In genomic region chr3:65494291-65494763, GRCm38 (mm10) we compare ENCODE assay signal across 8 mouse cellular contexts. TPM values are rescaled to one million over a fixed set of nuclear protein-coding genes. Genes with fewer than 3 reads are reported as not detected.
DNase-seq lines count a peak whose midpoint lies in the region; ATAC-seq and TF ChIP-seq lines count a peak whose summit lies in the region.

No protein-coding gene starts in this region.

- peak; percentile 18 for DNase-seq in hindbrain, embryonic 10.5 days (ENCODE audit: low spot score)
- no peak for DNase-seq in embryonic facial prominence, embryonic 11.5 days (ENCODE audit: low spot score)
- peak; percentile 57 to 67 for DNase-seq in heart, postnatal 36 days
- DNase-seq in layer of hippocampus, adult 9-11 months: peak; percentile 33
- peak; percentile 72 for DNase-seq in midbrain, postnatal 0 days (ENCODE audit: low spot score)
- no peak for DNase-seq in thymus, postnatal 0 days (ENCODE audit: low spot score)
- DNase-seq in urinary bladder, postnatal 14 days (ENCODE audit: low spot score): no peak

- no peaks in the 10 kb centered on the region for H3K27me3 ChIP-seq in hindbrain, embryonic 10.5 days (ENCODE audit: insufficient read depth, poor library complexity, severe bottlenecking)
- H3K27me3 ChIP-seq in hindbrain, embryonic 12.5 days: no peaks in the 10 kb centered on the region
- H3K27me3 ChIP-seq in embryonic facial prominence, embryonic 11.5 days (ENCODE audit: control insufficient read depth, insufficient read depth, low read length): no peaks in the 10 kb centered on the region
- no peaks in the 10 kb centered on the region for H3K27me3 ChIP-seq in midbrain, postnatal 0 days (ENCODE audit: insufficient read depth, low read length)

- TF ChIP-seq CTCF in midbrain, postnatal 0 days (IDR thresholded peaks at IDR 0.05): no peak

- WGBS in hindbrain, embryonic 10.5 days: 35% methylated on average over 9 of the region's 9 CpGs
- 46% methylated on average over 9 of the region's 9 CpGs for WGBS in hindbrain, embryonic 12.5 days
- WGBS in embryonic facial prominence, embryonic 11.5 days: 28% methylated on average over 9 of the region's 9 CpGs
- WGBS in midbrain, postnatal 0 days: 42% methylated on average over 9 of the region's 9 CpGs

- H3K4me1 ChIP-seq in hindbrain, embryonic 10.5 days (replicated peaks): peaks cover 10% of the 10 kb centered on the region
- H3K4me1 ChIP-seq in hindbrain, embryonic 12.5 days: peaks cover 7% of the 10 kb centered on the region
- H3K4me1 ChIP-seq in embryonic facial prominence, embryonic 11.5 days (ENCODE audit: control insufficient read depth, insufficient read depth, low read length): no peaks in the 10 kb centered on the region
- no peaks in the 10 kb centered on the region for H3K4me1 ChIP-seq in midbrain, postnatal 0 days (ENCODE audit: insufficient read depth, low read length)

- no peaks in the 10 kb centered on the region for H3K9me3 ChIP-seq in hindbrain, embryonic 10.5 days
- no peaks in the 10 kb centered on the region for H3K9me3 ChIP-seq in hindbrain, embryonic 12.5 days (replicated peaks)
- no peaks in the 10 kb centered on the region for H3K9me3 ChIP-seq in embryonic facial prominence, embryonic 11.5 days (replicated peaks; ENCODE audit: control insufficient read depth, low read length)
- H3K9me3 ChIP-seq in midbrain, postnatal 0 days (ENCODE audit: low read length): no peaks in the 10 kb centered on the region

- no peaks in the 10 kb centered on the region for H3K36me3 ChIP-seq in hindbrain, embryonic 10.5 days
- no peaks in the 10 kb centered on the region for H3K36me3 ChIP-seq in hindbrain, embryonic 12.5 days
- H3K36me3 ChIP-seq in embryonic facial prominence, embryonic 11.5 days (replicated peaks; ENCODE audit: control insufficient read depth, insufficient read depth, low read depth, low read length): no peaks in the 10 kb centered on the region
- no peaks in the 10 kb centered on the region for H3K36me3 ChIP-seq in midbrain, postnatal 0 days (ENCODE audit: insufficient read depth, low read length)

- intact Hi-C loops in heart, postnatal 36 days (cut with DNase I): loop anchor here (2.0 kb wide), 1 partner anchor 30 kb away; no protein-coding TSS in a partner anchor

- no peak overlapping the region for H3K9ac ChIP-seq in hindbrain, embryonic 12.5 days
- no peak overlapping the region for H3K9ac ChIP-seq in embryonic facial prominence, embryonic 11.5 days (replicated peaks; ENCODE audit: low read length)
- no peak overlapping the region for H3K9ac ChIP-seq in midbrain, postnatal 0 days (replicated peaks; ENCODE audit: low read length, poor library complexity, severe bottlenecking)

- H3K4me3 ChIP-seq in hindbrain, embryonic 10.5 days: no peak overlapping the region
- no peak overlapping the region for H3K4me3 ChIP-seq in hindbrain, embryonic 12.5 days
- no peak overlapping the region for H3K4me3 ChIP-seq in embryonic facial prominence, embryonic 11.5 days (ENCODE audit: low read depth, low read length)
- no peak overlapping the region for H3K4me3 ChIP-seq in midbrain, postnatal 0 days (ENCODE audit: low read depth, low read length)

- no peak for ATAC-seq in hindbrain, embryonic 12.5 days (ENCODE audit: low FRiP score)
- ATAC-seq in embryonic facial prominence, embryonic 11.5 days (replicated peaks; ENCODE audit: insufficient number of reproducible peaks, low FRiP score, low TSS enrichment, low read depth): no peak
- no peak for ATAC-seq in midbrain, postnatal 0 days (ENCODE audit: low FRiP score)

- H3K27ac ChIP-seq in hindbrain, embryonic 10.5 days: peak overlapping the region; percentile 66
- H3K27ac ChIP-seq in hindbrain, embryonic 12.5 days: no peak overlapping the region
- no peak overlapping the region for H3K27ac ChIP-seq in embryonic facial prominence, embryonic 11.5 days (replicated peaks; ENCODE audit: low read depth, low read length)
- H3K27ac ChIP-seq in midbrain, postnatal 0 days (ENCODE audit: low read depth, low read length): peak overlapping the region; percentile 51; the same call in 1 of the 2 replicates

- H3K4me2 ChIP-seq in hindbrain, embryonic 12.5 days (replicated peaks): no peak overlapping the region; the same call in 1 of the 2 replicates
- 0 out of 2 replicates have a peak overlapping the region, but pooled peaks have one; percentile 1 for H3K4me2 ChIP-seq in embryonic facial prominence, embryonic 11.5 days (ENCODE audit: low read depth, low read length)
- H3K4me2 ChIP-seq in midbrain, postnatal 0 days (ENCODE audit: low read depth, low read length, poor library complexity, severe bottlenecking): peak overlapping the region; percentile 22; the same call in 1 of the 2 replicates

RNA-seq across cellular contexts. Expression of gene Tiparp, which starts 33.9 kb away (rescaled TPM):
- polyA plus RNA-seq in hindbrain, embryonic 10.5 days (2016; fragmentation: Nextera tagmentation; extraction: Ambion mirVana): 36.2 and 47.8 TPM in 2 replicates
- polyA plus RNA-seq in hindbrain, embryonic 12.5 days (2016; fragmentation: Nextera tagmentation; extraction: Ambion mirVana): 37.7 and 38.3 TPM in 2 replicates
- 37.9 and 39.7 TPM in 2 replicates for polyA plus RNA-seq in embryonic facial prominence, embryonic 11.5 days (2014; fragmentation: Nextera tagmentation; extraction: Ambion mirVana)
- 10 to 100 TPM; 11.7 TPM for total RNA-seq in heart, postnatal 36 days (2021)
- 15.8 and 20.1 TPM in 2 replicates for total RNA-seq in midbrain, postnatal 0 days (2014; rRNA removed)
- polyA plus RNA-seq in midbrain, postnatal 0 days (2015; fragmentation: Nextera tagmentation; extraction: Ambion mirVana): 15.3 and 16.1 TPM in 2 replicates
- polyA plus RNA-seq in thymus, postnatal 0 days (2015; fragmentation: Nextera tagmentation; extraction: Ambion mirVana): 21.7 and 25.4 TPM in 2 replicates

Comparison
In these comparisons a context has a peak if more than half of its experiments do, and no peak if none do; other contexts are left out.
1. H3K27ac ChIP-seq: peak in hindbrain, embryonic 10.5 days (single experiment) and midbrain, postnatal 0 days (single experiment); none in hindbrain, embryonic 12.5 days (single experiment) and embryonic facial prominence, embryonic 11.5 days (single experiment).
2. DNase-seq: peak in hindbrain, embryonic 10.5 days (single experiment), heart, postnatal 36 days (2 of 2), layer of hippocampus, adult 9-11 months (single experiment) and midbrain, postnatal 0 days (single experiment); none in embryonic facial prominence, embryonic 11.5 days (single experiment), thymus, postnatal 0 days (single experiment) and urinary bladder, postnatal 14 days (single experiment).